Mouse (Mus musculus): Measurements from ENCODE around the gene Iqsec3. TPM values are rescaled to one million over a fixed set of nuclear protein-coding genes. Genes with fewer than 3 reads are reported as not detected.

The Iqsec3 gene
- total RNA-seq, 1 experiment: 0.18 TPM

DNA sequence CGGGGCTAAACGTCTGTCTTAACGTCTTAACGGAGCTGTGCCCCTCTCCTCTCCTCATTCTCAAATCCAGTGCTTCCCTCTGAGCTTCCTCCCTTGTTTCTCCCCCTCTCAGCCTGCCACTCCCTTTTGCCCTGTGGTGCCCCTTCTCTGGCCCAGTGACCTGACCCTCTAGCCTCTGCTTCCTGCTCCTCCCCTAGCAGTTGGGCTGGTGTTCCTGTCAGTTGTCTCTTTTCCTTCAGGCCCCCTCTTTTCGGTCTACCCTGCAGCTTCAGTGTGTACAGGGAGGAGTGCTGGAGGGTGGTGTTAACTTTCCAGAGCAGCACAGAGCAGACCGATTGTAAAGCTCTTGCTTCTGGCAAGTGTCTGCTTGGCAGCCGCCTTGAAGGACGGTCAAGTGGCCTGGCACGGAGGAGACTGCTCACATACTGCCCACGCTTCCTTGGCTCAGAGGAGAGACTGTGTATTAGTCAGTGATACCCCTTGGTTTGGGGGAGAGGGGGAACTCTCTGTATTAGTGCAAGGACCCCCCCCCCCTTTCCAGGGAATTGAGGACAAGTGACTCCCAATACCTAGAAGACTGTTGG is 146.9 kb downstream of the Iqsec3 start:
- in situ Hi-C loops (cut with MboI; ENCODE audit: low sequenced_read_pairs in 2 of 2, unreplicated experiment in 2 of 2): loop anchor here in 1 of 2 experiments (25.0 kb wide), 1 partner anchor 211 kb away; no protein-coding TSS in a partner anchor
- H3K4me3 ChIP-seq (ENCODE audit: insufficient read depth in 1 of 2, low read depth in 1 of 2, low read length in 2 of 2, poor library complexity in 1 of 2, severe bottlenecking in 1 of 2): no peak overlapping the region
- peaks cover 0 to 2% of the 10 kb centered on the region in 2 experiments; a peak in 1 of 4 replicates for H3K4me1 ChIP-seq (ENCODE audit: control insufficient read depth in 2 of 2, insufficient read depth in 2 of 2, low read length in 2 of 2, poor library complexity in 1 of 2)
- TF ChIP-seq ZNF384 (IDR thresholded peaks at IDR 0.05; ENCODE audit: low read depth, low read length) (no peak), CHD2 (IDR thresholded peaks at IDR 0.05; ENCODE audit: low read depth, low read length) (no peak), ZC3H11A (IDR thresholded peaks at IDR 0.05; ENCODE audit: borderline replicate concordance, low read depth, low read length) (no peak), MAFK (IDR thresholded peaks at IDR 0.05; ENCODE audit: insufficient read depth, low read depth, low read length) (no peak), HCFC1 (IDR thresholded peaks at IDR 0.05; ENCODE audit: borderline replicate concordance, insufficient read depth, low read length) (no peak)
- H3K9me3 ChIP-seq (ENCODE audit: control insufficient read depth, insufficient read depth, low read depth, low read length): no peaks in the 10 kb centered on the region
- no peaks in the 10 kb centered on the region for H3K36me3 ChIP-seq (ENCODE audit: control insufficient read depth, insufficient read depth, low read length, poor library complexity, severe bottlenecking)
- DNase-seq (ENCODE audit: low read depth, low spot score): no peak
- H3K9ac ChIP-seq (ENCODE audit: insufficient read depth, low read depth, low read length, poor library complexity, severe bottlenecking): no peak overlapping the region
- no peak overlapping the region for H3K27ac ChIP-seq (ENCODE audit: insufficient read depth, low read depth, low read length, poor library complexity, severe bottlenecking)

DNA sequence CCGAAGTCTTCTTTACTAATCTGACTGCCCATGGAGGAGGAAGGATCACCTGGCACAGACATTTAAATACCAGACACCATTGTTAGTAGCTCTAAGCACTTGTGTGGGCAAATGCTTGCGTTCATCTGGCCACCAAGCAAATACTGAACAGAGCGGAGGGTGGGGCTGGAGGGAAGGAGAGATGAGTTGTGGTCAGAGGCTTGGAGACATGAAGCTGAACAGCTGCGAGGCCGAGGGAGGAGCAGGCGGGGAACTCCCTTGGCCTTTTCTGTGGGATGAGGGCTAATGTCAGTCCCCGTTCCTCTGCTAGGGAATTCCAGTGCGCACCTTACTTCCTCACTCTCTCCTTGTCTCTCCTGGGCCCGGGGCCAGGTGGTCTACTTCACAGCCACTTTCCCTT is 147.7 kb downstream of the Iqsec3 start:
- no peaks in the 10 kb centered on the region for H3K36me3 ChIP-seq (ENCODE audit: control insufficient read depth, insufficient read depth, low read length, poor library complexity, severe bottlenecking)
- H3K4me3 ChIP-seq (ENCODE audit: insufficient read depth in 1 of 2, low read depth in 1 of 2, low read length in 2 of 2, poor library complexity in 1 of 2, severe bottlenecking in 1 of 2): no peak overlapping the region
- H3K9me3 ChIP-seq (ENCODE audit: control insufficient read depth, insufficient read depth, low read depth, low read length): no peaks in the 10 kb centered on the region
- H3K9ac ChIP-seq (ENCODE audit: insufficient read depth, low read depth, low read length, poor library complexity, severe bottlenecking): no peak overlapping the region
- H3K27ac ChIP-seq (ENCODE audit: insufficient read depth, low read depth, low read length, poor library complexity, severe bottlenecking): no peak overlapping the region
- in situ Hi-C loops (cut with MboI; ENCODE audit: low sequenced_read_pairs in 2 of 2, unreplicated experiment in 2 of 2): loop anchor here in 1 of 2 experiments (25.0 kb wide), 1 partner anchor 212 kb away; no protein-coding TSS in a partner anchor
- TF ChIP-seq HCFC1 (IDR thresholded peaks at IDR 0.05; ENCODE audit: borderline replicate concordance, insufficient read depth, low read length): no peak
- no peak for TF ChIP-seq ZC3H11A (IDR thresholded peaks at IDR 0.05; ENCODE audit: borderline replicate concordance, low read depth, low read length)
- no peak for TF ChIP-seq CHD2 (IDR thresholded peaks at IDR 0.05; ENCODE audit: low read depth, low read length)
- no peak for TF ChIP-seq ZNF384 (IDR thresholded peaks at IDR 0.05; ENCODE audit: low read depth, low read length)
- no peak for TF ChIP-seq MAFK (IDR thresholded peaks at IDR 0.05; ENCODE audit: insufficient read depth, low read depth, low read length)
- no peak for DNase-seq (ENCODE audit: low read depth, low spot score)
- peaks cover 0 to 2% of the 10 kb centered on the region in 2 experiments; a peak in 1 of 4 replicates for H3K4me1 ChIP-seq (ENCODE audit: control insufficient read depth in 2 of 2, insufficient read depth in 2 of 2, low read length in 2 of 2, poor library complexity in 1 of 2)

DNA sequence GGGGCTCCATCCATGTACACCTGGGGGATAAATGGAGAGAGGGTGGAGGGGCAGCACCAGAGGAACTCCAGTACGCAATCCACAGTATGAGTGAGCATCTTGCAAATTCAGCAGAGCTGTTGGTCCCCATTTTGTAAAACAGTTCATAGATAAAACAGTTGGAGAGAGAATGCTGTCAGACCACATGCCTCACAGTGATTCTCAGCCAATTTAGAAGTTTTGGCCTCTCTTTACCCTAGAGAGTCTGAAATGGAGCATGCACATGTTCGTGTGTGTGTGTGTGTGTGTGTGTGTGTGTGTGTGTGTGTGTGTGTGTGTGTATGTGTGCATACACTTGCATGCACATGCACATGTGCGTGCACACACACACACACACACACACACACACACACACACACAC is 148.2 kb downstream of the Iqsec3 start:
- in situ Hi-C loops (cut with MboI; ENCODE audit: low sequenced_read_pairs in 2 of 2, unreplicated experiment in 2 of 2): loop anchor here in 1 of 2 experiments (25.0 kb wide), 1 partner anchor 212 kb away; no protein-coding TSS in a partner anchor
- TF ChIP-seq CHD2 (IDR thresholded peaks at IDR 0.05; ENCODE audit: low read depth, low read length) (no peak), ZNF384 (IDR thresholded peaks at IDR 0.05; ENCODE audit: low read depth, low read length) (no peak), HCFC1 (IDR thresholded peaks at IDR 0.05; ENCODE audit: borderline replicate concordance, insufficient read depth, low read length) (no peak), ZC3H11A (IDR thresholded peaks at IDR 0.05; ENCODE audit: borderline replicate concordance, low read depth, low read length) (no peak), MAFK (IDR thresholded peaks at IDR 0.05; ENCODE audit: insufficient read depth, low read depth, low read length) (no peak)
- Histone ChIP-seq H3K9ac (ENCODE audit: insufficient read depth, low read depth, low read length, poor library complexity, severe bottlenecking) (no peak overlapping the region), H3K36me3 (ENCODE audit: control insufficient read depth, insufficient read depth, low read length, poor library complexity, severe bottlenecking) (no peaks in the 10 kb centered on the region), H3K4me3 (ENCODE audit: insufficient read depth in 1 of 2, low read depth in 1 of 2, low read length in 2 of 2, poor library complexity in 1 of 2, severe bottlenecking in 1 of 2) (no peak overlapping the region), H3K27ac (ENCODE audit: insufficient read depth, low read depth, low read length, poor library complexity, severe bottlenecking) (no peak overlapping the region), H3K9me3 (ENCODE audit: control insufficient read depth, insufficient read depth, low read depth, low read length) (no peaks in the 10 kb centered on the region), H3K4me1 (ENCODE audit: control insufficient read depth in 2 of 2, insufficient read depth in 2 of 2, low read length in 2 of 2, poor library complexity in 1 of 2) (peaks cover 0 to 2% of the 10 kb centered on the region in 2 experiments; a peak in 1 of 4 replicates)
- no peak for DNase-seq (ENCODE audit: low read depth, low spot score)

Other genes starting within 250 kb of the Iqsec3 start
- 0.09 TPM in 1 of 2 replicates, not detected in the other for gene Usp18, start 227.8 kb downstream of the Iqsec3 start, total RNA-seq (2012; rRNA removed)
- 0.85 and 1.7 TPM in 2 replicates for gene Slc6a13, start 173.5 kb downstream of the Iqsec3 start, total RNA-seq (2012; rRNA removed)
- 0.45 and 1.3 TPM in 2 replicates for gene Slc6a12, start 130.6 kb downstream of the Iqsec3 start, total RNA-seq (2012; rRNA removed)
- 7.8 and 14.6 TPM in 2 replicates for gene A2m, start 161.7 kb upstream of the Iqsec3 start, total RNA-seq (2012; rRNA removed)